Mouse (Mus musculus) liver, embryonic 16.5 days (tissue): Measurements from ENCODE around the gene Sms. TPM values are rescaled to one million over a fixed set of nuclear protein-coding genes. Genes with fewer than 3 reads are reported as not detected.

ENCODE experiments used
- ATAC-seq: fragments of 200-750 bp; cut with Nextera tagmentation; 2 replicates; pipeline ENCODE4 v1.8.0; 2017; ENCODE audit warnings: low read depth, mild to moderate bottlenecking, moderate number of reproducible peaks, moderate library complexity
- H3K27ac ChIP-seq: fragments of 300-500 bp; sonication (generic); 2 replicates; pipeline ENCODE4 v1.5.1; 2014; ENCODE audit warnings: mild to moderate bottlenecking, low read length
- H3K27me3 ChIP-seq: fragments of 300-500 bp; sonication (generic); 2 replicates; pipeline ENCODE4 v1.6.1; 2014; ENCODE audit warnings: low read depth, low read length, mixed read lengths; ENCODE audit not compliant: control insufficient read depth, insufficient read depth
- H3K36me3 ChIP-seq: fragments of 300-500 bp; sonication (generic); 2 replicates; pipeline ENCODE4 v1.6.1; 2014; ENCODE audit warnings: mild to moderate bottlenecking; ENCODE audit not compliant: control insufficient read depth, insufficient read depth
- H3K4me1 ChIP-seq: fragments of 300-500 bp; sonication (generic); 2 replicates; pipeline ENCODE4 v1.6.1; 2014; ENCODE audit warnings: low read depth, low read length, mixed read lengths; ENCODE audit not compliant: control insufficient read depth
- H3K4me2 ChIP-seq: fragments of 300-500 bp; sonication (generic); 2 replicates; pipeline ENCODE4 v1.6.1; 2014; ENCODE audit warnings: low read depth, low read length, mixed read lengths
- H3K4me3 ChIP-seq: fragments of 300-500 bp; sonication (generic); 2 replicates; pipeline ENCODE4 v1.5.1; 2014; ENCODE audit warnings: low read depth, mild to moderate bottlenecking, low read length
- H3K9ac ChIP-seq: fragments of 300-500 bp; sonication (generic); 2 replicates; pipeline ENCODE4 v1.6.1; 2014; ENCODE audit warnings: low read depth, low read length
- H3K9me3 ChIP-seq: fragments of 300-500 bp; sonication (generic); replicated peaks from 2 replicates; pipeline ENCODE4 v1.6.1; 2016; ENCODE audit warnings: low read length; ENCODE audit not compliant: control insufficient read depth
- WGBS: fragments of 180-500 bp; shearing (Covaris S2); extraction: QIAGEN DNeasy Blood & Tissue Kit; methylation state at CpG from one replicate; pipeline ENCODE4 v1.1.7; 2014; ENCODE audit not compliant: insufficient replicate concordance; 5-methylcytosine and 5-hydroxymethylcytosine counted together
- polyA plus RNA-seq: library from polyadenylated mRNA; unstranded; fragments of >200 nt; fragmentation: Nextera tagmentation; extraction: Ambion mirVana; gene quantifications from 2 replicates; pipeline ENCODE4 v1.2.1, GENCODE M21; 2015

The Sms gene
- polyA plus RNA-seq, 1 experiment from 2014 or later: 12.9 TPM

- H3K9ac ChIP-seq: no peak overlapping the region
- no peaks in the 10 kb centered on the region for H3K36me3 ChIP-seq
- H3K4me3 ChIP-seq: no peak overlapping the region
- H3K27ac ChIP-seq: no peak overlapping the region
- no peaks in the 10 kb centered on the region for H3K4me1 ChIP-seq
- no peak overlapping the region for H3K4me2 ChIP-seq
- WGBS: 57% methylated on average over 6 of the region's 6 CpGs
- ATAC-seq: no peak
- H3K27me3 ChIP-seq: no peaks in the 10 kb centered on the region
- H3K9me3 ChIP-seq: no peaks in the 10 kb centered on the region
Observed at GRCm38 (mm10) chrX:157404919-157405318, 87.2 kb downstream of the Sms start.

Other genes with a start within 250 kb of the Sms start
- not detected in 2 replicates for gene Phex, start 77.0 kb downstream of the Sms start, polyA plus RNA-seq
- gene Yy2, start 76.7 kb upstream of the Sms start, polyA plus RNA-seq: 0.86 and 1.1 TPM in 2 replicates
- gene Mbtps2, start 106.4 kb upstream of the Sms start, polyA plus RNA-seq: 4.1 and 4.3 TPM in 2 replicates
- 3.0 and 5.1 TPM in 2 replicates for gene Smpx, start 206.6 kb upstream of the Sms start, polyA plus RNA-seq